Mouse (Mus musculus) E14TG2a.4 (cell line): ENCODE measurements around the gene Slc12a7.

Experiments used
- CTCF ChIP-seq: conservative IDR thresholded peaks from 2 replicates; pipeline ENCODE4 v1.5.1; 2014; ENCODE audit warnings: low read length
- NANOG ChIP-seq: IDR thresholded peaks from 2 replicates; pipeline ENCODE4 v1.6.1; 2014; ENCODE audit warnings: borderline replicate concordance, low read length, mixed read lengths
- POU5F1 ChIP-seq: IDR thresholded peaks from 2 replicates; pipeline ENCODE4 v1.6.1; 2014; ENCODE audit warnings: low read length, borderline replicate concordance

DNA sequence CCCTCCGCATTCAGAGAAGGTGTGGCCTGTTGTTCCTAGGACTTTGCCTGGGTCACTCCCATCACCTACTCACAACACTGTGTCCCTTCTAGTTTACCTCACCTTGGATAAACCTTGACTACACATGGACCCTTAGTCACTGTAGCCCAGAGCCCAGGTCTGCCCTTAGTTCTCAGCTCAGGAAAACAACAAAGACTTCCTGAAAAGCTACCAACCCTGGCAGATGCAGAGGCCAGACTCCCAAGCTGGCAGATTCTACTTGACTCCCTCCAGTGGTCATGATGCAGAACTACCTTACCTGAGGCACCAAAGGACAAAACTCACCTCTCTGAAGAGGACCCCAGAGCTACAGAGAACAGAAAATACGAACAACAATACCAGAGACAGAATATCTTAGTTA lies 18.9 kb upstream of the Slc12a7 start:
- TF ChIP-seq CTCF (peak; percentile 44), POU5F1 (no peak), NANOG (no peak)
